Mouse (Mus musculus) lung, postnatal 10 days (tissue): ENCODE results near the gene Nucks1.

Source experiments
- DNase-seq: peaks from one replicate; pipeline ENCODE4 v3.0.0; 2021

Nucks1 gene

DNA sequence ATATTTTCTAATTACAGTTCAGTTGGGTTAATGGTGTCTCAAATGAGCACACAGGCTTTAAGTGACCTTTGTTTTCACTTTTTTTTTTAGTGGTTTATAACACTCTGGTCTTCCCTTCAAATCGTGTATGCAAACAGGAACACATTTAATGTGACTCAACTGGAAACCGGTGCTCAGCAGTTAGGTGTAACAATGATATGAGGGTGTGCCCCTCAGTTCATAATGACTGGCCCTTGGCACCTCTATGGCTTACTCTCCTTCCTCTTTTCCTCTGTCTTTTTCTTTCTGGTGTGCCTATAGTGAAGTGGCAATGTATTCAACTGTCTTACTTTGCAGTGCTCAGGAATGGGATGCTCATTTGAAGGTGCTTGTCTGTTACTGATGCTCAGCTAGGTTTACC lies 23.1 kb downstream of the Nucks1 start:
- no peak for DNase-seq

GRCm38 (mm10) chr1:131937659-131938305 lies 27.4 kb downstream of the Nucks1 start:
- DNase-seq = peak; percentile 78

DNA sequence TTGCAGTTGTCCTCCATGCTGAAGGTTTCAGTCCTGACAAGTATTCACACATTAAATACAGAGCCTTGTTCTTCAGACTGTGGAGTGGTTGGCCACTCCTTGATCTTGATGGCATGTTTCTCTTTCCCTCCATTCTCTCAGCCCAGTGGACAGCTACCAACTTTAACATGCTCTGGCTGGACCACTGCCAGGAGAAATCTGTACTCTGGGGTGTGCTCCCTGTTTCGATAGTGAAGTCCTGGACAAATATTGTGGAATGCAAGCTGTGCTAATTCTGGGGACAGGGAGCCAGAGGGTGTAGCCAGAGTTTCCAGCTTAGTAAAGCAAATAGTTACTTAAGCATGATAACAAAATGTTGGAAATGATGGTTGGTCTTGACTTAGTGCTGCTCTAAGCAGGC lies 28.5 kb downstream of the Nucks1 start:
- peak; percentile 70 for DNase-seq

DNA sequence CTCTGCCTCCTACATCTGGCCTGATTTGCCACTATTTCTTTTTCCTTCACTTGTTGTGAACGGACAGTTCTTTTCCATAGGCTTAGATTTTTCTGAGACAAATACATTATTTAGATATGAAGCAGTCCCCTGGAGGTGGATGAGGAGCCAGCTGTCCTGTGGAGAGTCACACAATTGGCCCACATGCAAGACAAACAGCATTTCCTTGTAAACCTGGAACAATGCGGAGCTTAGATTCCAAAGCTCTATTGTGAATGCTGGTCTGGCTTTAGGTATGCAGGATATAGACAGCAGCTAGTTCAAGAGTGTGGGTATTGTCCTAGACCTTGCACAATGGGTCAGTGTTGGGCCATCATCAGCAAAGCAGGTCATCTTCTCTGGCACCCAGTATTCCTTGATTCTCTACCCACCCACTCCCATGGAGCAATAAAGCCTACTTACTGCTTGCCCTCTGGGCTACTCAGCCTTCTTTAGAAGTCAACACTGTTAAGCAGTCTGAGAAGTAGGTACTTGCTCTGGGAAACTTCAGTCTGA lies 30.4 kb downstream of the Nucks1 start:
- no peak for DNase-seq

DNA sequence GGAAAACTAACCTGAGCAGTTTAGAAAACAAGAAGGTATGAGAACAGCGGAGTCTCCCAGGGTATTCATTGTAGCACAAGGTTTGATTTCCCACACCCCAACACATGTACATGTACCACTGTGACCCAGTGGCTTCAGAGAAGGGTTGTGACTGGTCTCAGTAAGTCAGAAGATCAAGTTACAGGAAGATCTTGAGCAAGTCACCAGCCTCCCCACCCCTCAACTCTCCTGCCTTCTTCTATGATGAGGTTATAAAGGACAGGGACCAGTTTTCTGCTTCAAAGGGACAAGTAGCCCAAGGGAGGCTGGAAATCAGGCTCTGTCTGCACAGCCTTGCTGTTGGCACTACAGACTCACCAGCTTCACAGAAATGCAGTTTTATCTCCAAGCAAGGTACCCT lies 31.2 kb downstream of the Nucks1 start:
- no peak for DNase-seq

DNA sequence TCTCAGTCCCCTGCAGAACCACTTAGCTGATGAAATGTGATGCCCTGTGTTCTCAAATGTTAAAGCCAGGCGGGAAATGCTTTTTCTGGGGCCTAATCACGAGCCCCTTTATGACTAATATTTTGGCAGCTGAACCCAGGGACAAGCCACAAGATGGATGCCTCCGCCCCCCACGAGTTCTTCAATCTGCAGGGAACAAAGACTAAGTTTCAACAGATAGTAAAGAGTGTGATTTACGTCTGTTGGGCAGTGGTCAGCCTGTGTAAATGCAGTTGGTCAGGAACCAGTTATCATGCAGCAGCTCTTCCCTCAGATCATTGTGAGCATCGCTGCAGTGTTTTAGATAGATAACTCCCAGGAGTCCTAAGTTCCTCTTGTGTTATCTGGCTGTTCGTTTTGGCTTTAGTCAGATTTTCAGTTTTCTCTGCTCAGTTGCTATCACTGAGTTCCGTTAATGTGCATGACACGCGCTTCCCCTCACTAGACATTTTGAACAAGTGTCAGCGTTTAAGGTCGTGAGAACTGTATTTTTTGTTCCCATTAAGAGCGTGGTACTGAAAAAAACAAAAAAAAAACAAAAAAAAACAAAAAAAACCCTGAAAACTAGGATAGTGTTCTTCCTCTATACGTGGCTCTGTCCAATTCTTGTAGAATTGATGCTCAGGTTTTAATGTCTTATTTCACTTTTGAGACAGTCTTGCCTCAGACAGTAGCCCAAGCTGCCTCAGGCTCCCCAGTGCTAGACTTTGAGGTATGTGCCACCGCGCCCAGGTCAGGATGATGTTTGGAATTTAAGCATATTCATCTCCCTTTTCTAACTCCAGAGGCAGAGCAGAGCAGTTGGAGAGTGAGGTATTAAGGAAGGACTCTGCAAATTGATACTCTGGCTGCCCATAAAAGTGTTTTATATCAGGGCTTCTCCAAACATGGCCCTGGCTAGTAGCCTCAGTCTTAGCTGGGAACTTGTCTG lies 32.6 kb downstream of the Nucks1 start:
- DNase-seq = no peak

GRCm38 (mm10) chr1:131945674-131946440 lies 35.5 kb downstream of the Nucks1 start:
- no peak for DNase-seq

DNA sequence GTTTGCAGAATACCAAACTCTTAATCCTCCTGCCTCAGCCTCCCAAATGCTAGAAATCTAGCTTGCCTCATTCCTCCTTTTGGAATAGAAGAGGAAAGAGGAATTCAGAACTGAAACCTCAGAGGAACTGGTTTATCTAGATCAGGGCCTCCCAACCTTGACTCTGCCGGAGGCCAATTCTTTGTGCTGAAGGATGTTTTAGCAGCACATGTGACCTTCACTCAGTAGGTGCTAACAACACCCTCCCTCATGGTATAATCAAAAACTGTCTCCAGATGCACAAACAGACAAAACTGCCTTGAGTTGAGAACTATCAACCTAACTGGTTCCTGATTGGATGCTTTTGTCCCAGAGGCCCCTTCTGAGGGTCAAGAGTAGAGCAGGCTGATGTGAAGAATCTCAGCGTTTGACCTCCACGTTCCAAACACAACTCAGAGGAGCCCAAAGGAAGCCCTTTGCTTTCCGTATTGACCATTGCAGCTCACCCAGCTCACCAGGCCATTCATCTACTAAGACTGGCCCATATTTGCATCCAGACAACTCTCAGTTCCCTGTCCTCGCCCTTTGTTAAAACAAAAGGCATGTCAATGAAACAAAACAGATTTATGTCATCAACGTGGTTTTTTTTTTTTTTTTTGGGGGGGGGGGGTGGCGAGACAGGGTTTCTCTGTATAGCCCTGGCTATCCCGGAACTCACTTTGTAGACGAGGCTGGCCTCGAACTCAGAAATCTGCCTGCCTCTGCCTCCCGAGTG lies 36.3 kb downstream of the Nucks1 start:
- no peak for DNase-seq

DNA sequence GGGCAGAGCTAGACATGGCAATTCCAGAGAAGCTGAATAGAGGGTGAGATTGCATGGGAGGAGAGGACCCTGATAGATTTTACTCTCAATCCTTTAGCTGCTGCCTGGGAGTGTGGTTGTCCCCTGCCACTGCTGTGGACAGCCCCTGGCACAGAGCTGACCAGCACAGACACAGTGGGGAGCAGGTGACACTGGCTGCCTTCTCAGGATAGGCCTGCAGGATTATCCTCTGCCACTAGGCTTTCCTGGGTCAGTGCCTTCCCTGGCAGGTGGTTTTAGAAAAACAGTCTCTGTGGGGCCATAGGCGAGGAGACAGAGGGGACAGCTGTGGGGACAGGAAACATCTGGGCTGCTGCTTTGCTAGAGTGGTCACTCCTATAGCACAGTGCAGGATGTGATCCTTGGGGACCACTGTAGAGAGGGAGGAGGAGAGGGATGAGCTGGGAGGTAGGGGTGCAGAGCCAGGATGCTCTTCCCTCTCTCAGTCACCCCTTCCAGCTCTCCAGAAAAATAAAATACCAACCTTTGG lies 37.7 kb downstream of the Nucks1 start:
- DNase-seq = no peak

- DNase-seq = no peak
Observed at GRCm38 (mm10) chr1:131954242-131954865, 44.0 kb downstream of the Nucks1 start.

DNA sequence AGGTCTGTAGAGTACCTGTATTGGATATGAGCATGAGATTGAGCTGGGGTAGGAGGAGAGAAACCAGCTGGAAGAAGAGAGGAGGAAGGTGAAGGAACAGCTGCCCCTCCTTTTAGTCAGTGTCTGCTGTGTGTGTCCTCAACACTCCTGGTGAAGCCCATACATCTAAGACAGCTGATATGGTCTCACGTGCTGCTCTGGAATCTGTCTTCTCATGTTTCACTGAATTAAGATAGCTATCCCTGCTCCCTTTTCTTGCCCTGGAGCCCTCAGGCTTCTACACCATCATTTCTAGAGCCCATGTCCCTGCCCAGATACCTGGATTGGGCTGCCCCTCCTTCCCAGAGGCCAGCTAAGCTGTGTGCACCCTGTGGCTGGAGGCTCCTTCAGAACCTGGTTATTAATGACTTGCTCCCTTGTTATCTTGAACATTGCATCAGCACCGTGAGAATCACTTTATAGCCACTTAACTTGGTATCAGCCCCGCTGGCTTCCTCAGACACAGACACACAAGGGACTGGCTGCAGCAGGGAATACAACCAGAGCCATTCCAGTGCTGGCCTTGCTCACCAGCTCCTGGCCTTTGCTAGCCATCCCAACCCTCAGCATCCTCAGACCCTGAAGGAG lies 44.9 kb downstream of the Nucks1 start:
- DNase-seq = no peak

- no peak for DNase-seq
Observed at GRCm38 (mm10) chr1:131957416-131957815, 47.1 kb downstream of the Nucks1 start.

GRCm38 (mm10) chr1:131961004-131961403 lies 50.7 kb downstream of the Nucks1 start:
- DNase-seq = no peak

DNA sequence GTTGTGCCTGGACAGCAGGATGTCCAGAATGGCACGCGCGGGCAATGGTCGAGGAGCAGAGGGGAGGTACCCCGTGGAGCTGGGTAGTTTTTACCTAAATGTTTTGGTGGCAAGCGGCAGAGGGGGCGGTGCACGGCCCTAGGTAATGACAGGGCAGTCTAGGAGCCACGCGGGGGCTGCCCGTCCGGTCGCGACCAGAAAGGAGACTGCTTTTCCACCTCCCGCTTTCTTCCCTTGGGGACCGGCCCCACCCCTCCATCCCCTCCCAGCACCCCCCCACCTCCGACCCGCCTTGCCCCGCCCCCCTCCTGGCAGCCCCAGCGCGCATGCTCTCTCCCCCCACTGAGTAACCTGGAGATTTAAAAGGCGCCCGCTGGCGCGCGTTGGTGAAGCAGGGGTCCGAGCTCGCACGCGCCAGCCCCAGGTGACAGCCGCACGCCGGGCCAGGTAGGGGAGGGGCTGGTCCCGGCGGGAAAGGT lies 52.3 kb downstream of the Nucks1 start, which contains the start of gene Slc45a3:
TSS of gene Slc45a3 (plus strand) at position 362 of the 479 bp plus-strand sequence.
- peak; percentile 29 for DNase-seq

- no peak for DNase-seq
Observed at GRCm38 (mm10) chr1:131963085-131963951, 53.0 kb downstream of the Nucks1 start.

- DNase-seq = no peak
Observed at GRCm38 (mm10) chr1:131964100-131964499, 53.8 kb downstream of the Nucks1 start.

- no peak for DNase-seq
Observed at GRCm38 (mm10) chr1:131964580-131964979, 54.2 kb downstream of the Nucks1 start.

- no peak for DNase-seq
Observed at GRCm38 (mm10) chr1:131965818-131966217, 55.5 kb downstream of the Nucks1 start.

DNA sequence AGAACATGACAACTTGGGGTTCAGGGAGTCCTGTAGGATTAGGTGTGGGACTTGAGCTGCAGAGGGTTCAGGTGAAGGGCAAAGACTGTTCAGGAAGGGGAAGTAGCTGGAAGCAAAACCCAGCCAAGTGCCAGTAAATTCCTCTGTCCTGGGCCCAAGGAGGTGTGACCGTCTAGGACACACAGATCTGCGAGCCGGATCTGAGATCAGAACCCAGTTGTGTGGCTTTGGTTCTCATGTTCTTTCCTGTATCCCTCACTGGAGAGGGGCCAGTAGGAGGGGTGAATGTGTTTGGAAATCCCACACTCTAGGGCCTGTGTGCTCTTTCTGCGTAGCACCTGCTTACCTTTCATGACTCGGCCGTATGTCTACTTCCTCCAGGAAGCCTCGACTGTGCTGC lies 57.0 kb downstream of the Nucks1 start:
- peak; percentile 28 for DNase-seq

- DNase-seq = no peak
Observed at GRCm38 (mm10) chr1:131968556-131968955, 58.2 kb downstream of the Nucks1 start.
